Mouse (Mus musculus): ENCODE data around the gene Nol11. TPM values are rescaled to one million over a fixed set of nuclear protein-coding genes. Genes with fewer than 3 reads are reported as not detected.

The Nol11 gene
- polyA plus RNA-seq, 1 experiment from 2014 or later = 15.7 TPM

Other genes with a start within 250 kb of the Nol11 start
- 36.6 to 71.0 TPM (median 57.2 TPM) in 3 replicates for gene Kpna2, start 189.8 kb downstream of the Nol11 start, polyA plus RNA-seq (2018)
- 0.27 to 0.42 TPM (median 0.29 TPM) in 3 replicates for gene 1810010H24Rik, start 163.7 kb downstream of the Nol11 start, polyA plus RNA-seq (2018)
- gene Bptf, start 57.3 kb downstream of the Nol11 start, polyA plus RNA-seq (2018) = 25.0 to 37.1 TPM (median 25.6 TPM) in 3 replicates